Mouse (Mus musculus) left cerebral cortex, postnatal 14 days (tissue): ENCODE results near the gene Plac8. TPM values are rescaled to one million over a fixed set of nuclear protein-coding genes. Genes with fewer than 3 reads are reported as not detected.

Source experiments
- DNase-seq, 2 experiments: peaks; one replicate each; pipeline ENCODE4 v3.0.0; 2021 to 2022; ENCODE audit warnings: low spot score in 2 of 2, mixed read lengths in 1 of 2
- intact Hi-C: fragments of 180-260 bp; cut with DNase I; formaldehyde crosslinking; loops from one replicate; pipeline ENCODE4 v1.15.1; 2025
- long read RNA-seq, 2 experiments: library from polyadenylated mRNA; stranded (forward); transcript quantifications; one replicate each; pipeline ENCODE4 v2.0.0; 2021
- total RNA-seq, 2 experiments: library from RNA; stranded (reverse); gene quantifications; 2 replicates each; pipeline ENCODE4 v1.2.3; 2021

Gene Plac8
- not detected for total RNA-seq
- long read RNA-seq, experiment 1 = 0 reads
- long read RNA-seq, experiment 2 = 0 reads

DNA sequence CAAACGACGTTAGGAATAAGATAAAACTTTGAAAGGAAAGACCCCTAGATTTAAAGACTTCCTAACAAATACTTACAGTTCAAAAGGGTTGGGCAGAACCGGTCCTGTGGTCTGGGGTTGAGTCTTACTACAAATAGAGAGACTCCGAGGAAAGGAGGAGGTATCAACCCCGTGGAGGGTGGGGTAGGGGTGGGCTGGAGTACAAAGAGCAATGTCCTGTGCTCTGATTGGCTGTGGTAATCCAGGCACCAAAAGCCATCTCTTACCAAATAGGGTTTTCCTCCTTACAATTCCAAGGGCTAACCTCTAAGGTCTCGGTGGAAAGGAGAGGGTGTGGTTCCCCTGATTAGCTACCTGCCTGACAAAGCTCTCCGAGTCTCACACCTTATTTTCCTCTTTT lies at the start of gene Plac8:
Gene Plac8 (minus strand): TSS at position 177 of the 400 bp plus-strand sequence.
- DNase-seq = no peak
- intact Hi-C loops = no loop called here

DNA sequence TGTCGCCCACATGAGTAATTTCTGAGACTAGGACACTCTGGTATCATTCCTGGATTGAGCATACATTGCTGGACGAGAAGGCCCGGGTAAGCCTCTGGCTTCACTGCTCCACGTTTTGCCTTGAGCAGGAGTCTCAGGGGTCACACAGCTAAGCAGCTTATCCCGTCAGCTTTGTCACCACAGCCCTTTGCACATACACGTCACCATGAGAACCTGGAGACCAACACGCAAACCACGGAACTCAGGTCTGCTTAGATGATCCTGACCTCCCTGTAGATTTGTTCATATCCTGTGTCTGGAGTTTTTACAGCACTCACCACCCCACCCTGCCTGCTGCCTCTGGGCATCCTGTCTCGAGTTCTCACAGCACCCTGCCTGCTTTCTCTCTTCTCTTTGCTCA lies 48.9 kb upstream of the Plac8 start:
- DNase-seq = no peak
- intact Hi-C loops = no loop called here

DNA sequence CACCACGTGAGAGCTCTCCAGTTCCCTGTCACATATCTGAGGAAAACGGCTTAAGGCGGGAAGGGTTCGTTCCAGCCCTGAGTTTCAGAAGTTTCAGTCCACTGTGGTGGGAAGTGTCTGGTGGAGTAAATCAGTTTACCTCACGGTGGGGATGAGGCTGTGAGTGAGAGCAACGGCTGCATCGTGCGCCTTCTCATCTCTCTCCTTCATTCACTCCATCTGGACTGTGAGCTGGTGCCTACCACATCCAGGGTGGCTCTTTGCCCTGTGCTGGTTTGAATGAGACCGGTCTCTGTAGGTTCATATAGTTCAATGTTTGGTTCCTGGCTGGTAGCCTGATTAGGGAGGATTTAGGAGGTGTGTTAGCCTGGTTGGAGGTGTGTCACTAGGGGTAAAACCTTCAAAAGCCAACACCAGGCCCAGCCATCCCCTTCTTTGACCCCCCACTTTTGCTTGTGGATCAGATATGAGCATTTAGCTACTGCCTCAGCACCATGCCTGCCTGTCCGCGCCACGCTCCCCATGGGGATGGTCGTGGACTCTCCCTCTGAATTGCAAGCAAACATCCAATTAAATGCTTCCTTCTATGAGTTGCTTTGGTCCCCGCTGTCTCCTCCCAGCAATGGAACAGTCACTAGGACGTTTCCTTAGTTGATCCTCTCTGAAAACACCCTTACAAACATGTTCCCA lies 47.7 kb upstream of the Plac8 start:
- DNase-seq = no peak
- intact Hi-C loops = no loop called here

DNA sequence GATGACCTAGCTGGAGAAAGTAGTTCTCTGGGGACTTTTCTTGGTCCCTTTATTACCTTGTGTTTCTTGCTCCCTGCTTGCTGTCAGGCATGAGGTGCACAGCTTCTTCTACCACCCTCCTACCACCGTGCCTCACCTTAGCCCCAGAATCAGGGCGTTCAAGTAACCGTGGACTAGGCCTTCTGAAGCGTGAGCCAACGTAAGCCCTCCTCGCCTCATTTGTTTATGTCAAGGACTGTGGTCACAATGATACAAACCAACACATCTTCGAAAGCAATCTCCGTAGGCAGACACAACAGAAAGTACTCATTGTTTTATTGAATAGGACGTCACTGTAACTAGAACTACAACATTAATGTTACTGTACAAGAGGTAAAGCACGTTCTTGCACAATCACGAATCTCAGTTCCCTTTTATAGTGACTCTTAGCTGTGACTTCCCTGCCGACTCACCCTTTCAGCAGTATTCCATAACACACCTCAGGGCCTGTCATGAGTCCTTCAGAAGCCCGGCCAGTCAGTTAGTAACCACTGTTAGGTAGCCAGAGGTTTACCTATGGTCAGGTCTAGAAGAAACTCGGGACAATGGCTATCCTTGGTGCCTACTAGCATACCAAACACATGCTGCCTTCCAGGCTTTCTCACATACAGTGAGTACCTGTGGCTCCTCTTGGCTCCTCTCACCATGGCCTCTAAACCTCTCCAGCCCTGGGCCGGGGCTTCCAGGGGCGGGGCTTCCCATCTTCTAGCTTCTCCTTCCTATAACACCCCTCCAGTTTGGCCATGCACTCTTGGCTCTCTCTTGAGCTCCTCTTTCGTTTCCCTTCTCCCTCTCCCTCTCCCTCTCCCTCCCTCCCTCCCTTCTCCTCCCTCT lies 42.1 kb upstream of the Plac8 start:
- no peak for DNase-seq
- intact Hi-C loops = no loop called here

DNA sequence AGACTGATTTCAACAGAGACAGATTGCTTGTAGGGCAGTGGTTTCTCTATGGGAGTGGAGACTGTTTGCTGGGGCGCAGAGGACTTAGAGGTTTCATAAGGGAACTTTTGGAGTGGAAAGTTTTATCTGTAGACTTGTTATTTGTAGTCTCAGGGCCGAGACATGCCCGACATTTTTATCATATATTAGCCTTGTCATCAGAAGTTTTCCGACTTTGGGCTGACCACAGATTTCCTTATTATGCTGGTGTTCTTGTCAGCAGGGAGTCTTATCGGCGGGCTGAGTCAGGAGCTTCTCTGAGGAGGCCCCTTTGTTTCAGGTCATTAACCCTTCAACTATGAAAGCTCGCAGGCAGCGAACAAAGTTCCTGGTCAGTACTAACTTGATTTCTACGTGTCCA lies 35.8 kb upstream of the Plac8 start:
- intact Hi-C loops = no loop called here
- DNase-seq = no peak

DNA sequence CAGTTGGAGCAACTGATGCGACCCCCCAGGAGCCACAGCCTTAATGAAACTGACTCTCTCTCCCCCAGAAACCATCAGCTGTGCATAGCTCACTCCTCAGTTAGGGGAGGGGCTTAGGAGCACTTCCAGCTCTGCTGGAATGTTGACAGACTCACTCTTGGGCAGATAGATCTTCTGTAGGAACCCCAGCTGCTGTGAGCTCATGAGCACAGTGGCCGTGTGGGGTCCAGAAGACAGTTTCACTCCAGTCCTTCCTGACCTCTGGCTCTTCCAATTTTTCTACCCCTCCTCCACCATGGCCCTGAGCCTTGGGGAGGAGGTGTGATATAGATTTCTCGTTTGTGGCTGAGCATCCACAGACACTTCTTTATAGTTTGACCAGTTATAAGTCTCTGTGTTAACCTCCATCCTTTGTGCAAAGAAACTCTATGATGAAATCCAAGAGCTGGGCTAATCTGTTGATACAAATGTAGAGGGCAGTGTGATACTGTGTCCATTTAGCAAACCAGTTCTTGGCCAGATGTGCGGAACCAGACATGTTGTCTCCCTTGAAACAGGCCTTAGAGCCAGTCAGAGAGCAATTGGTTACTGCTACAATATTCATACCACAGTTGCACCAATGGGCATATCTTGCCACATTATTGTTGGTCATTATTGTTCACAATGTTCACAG lies 35.2 kb upstream of the Plac8 start:
- intact Hi-C loops = no loop called here
- no peak for DNase-seq

DNA sequence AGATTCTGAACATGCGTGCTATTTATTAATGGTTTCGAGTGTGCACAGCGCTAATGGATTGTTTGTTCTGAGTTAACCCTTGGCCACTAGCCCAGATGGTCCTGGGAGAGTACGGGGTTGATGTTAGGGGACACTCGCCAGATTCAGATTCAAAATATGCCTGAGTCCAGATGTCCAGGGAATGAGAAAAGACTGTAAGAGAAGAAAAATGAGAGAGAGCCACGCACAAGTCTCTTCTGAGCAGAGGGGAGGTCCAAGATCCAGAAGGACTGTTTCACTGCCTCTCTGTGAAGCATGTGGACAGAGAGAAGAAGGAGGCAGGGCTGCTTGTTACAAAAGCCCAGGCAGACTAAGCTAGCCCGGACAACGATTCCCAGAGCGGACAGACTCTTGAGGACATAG lies 33.8 kb upstream of the Plac8 start:
- intact Hi-C loops = no loop called here
- peak in 1 of 2 experiments; percentile 4 for DNase-seq

DNA sequence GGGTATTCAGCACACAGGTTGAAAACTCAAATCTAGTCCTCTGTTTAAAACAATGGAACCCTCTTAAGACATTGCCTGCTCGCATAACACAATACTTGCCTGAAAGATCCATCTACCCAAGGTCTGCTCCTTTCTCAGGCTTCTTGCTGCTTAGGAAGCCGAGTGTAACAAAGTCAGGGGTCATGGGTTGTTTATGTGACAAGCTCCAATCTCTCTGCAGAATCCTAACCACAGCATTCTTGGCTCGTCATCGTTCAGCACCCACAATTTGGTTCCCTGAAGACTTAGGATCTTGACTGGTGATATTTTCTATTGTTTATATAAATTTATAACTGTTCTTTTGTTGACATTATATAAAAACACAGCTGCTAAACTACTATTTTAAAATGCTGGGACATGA lies 32.0 kb upstream of the Plac8 start:
- intact Hi-C loops = no loop called here
- DNase-seq = no peak

DNA sequence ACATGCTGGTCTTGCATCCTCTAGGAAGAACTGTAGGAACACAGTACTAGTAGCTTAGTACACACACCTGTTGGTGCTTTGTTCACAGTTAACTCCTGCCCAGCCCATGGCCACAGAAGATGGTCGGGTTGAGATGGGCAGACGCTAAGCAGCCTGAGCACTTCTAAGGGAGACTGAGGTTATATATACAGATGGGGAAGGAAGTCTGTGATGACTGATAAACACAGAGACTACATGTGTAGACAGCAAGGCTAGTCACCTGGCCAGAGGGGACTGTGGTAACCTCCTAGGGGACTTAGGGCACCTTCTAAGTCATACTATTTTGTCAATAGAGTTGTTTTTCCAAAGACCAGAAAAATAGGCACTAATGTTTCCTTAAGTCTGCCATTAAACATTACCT lies 29.8 kb upstream of the Plac8 start:
- intact Hi-C loops = no loop called here
- DNase-seq = no peak

DNA sequence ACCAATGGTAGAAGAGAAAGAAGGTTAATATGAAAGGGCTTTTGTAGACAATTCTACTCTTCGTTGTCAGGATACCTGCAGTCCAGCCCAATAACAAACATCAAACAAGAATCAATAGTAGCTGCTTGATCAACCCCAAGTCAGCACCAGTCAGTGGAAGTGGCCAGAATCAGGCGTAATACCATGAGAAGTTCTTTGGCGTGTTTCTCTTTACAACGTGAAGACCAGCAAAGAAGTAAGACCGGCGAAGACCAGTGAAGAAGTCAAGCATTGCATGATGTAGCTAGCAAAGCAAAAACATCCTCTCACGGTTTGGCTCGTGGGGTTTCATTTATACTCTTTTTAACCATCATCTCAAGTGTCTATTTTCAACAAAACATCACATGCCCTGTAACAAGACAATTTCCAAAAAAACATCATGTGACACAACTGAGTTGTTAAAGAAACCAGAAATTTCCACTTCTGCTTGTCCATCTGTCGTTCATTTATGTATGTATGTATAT lies 27.0 kb upstream of the Plac8 start:
- intact Hi-C loops = no loop called here
- DNase-seq = no peak

DNA sequence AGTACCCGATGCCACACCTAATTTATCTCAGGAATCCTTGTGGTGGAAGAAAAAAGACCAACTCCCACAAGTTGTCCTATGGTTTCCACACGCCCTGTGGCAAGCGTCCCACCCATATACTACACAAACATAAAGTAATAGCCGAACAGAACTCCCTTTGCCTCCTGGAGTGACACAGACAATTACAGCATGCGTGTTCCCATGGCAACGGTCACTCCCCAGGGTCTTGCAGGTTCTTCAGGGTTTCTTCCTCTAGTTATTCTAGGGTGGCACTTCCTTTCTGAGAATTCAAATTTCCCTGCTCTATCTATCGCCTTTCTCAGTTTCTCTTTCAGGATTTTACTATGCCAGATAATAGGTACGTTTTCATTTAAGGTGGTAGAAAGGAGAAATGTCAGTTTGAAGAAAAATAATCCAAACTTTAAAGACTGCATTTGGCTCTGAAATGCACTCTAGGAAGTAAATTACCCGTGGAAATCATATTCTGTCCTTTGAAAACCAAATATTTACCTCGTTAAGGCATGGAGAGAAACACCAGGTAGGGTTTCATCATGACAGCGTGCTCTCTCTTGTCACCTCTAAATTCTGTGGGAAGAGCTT lies 25.9 kb upstream of the Plac8 start:
- DNase-seq = no peak
- intact Hi-C loops = no loop called here

DNA sequence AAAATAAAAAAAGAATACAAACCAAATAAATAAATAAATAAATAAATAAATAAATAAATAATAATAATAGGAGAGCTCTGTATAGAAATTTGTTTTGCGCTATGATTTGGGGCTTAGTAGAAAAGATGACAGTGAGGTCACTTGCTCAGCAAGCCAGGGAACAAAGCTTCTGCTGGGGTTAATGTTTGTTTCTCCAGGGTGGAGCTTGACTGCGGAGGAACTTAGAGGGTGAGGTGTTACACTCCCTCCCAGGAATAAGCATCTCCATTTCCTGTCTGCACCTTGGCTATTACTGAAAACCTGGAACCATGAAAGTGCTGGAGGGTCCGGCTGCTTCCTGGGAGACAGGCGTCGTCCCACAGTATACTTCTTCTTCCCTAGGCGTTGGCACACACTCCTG lies 24.0 kb upstream of the Plac8 start:
- intact Hi-C loops = no loop called here
- no peak for DNase-seq

DNA sequence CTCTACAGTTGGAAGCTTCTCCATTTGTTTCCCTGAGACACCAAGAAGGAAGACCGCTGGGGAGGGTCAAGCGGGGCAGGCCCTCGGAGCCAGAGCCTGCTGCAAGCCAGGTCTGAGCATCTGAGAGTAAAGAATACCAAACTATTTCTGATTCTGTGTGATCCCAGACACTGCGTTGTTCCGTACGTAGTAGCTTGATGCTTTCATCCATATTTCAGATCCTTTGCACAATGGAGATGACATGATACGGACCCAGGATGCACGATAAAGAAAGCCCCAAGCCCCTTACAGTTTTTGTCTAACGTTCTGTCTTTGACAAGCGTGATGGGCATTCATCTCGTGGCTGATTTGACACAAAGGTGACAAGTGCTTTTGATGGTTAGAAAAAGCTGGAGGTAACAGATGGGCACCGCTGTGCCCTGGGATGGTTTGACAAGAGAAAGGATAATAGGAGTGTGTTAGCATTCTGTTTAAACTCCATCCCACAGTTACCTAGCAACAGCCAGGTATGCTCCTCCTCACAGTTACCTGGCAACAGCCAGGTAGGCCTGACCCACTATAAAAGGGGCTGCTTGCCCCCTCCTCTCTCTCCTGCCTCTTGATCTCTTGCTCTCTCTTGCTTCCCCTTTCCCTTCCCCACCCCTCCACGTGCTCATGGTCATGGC lies 22.9 kb upstream of the Plac8 start:
- DNase-seq = no peak
- intact Hi-C loops = no loop called here

DNA sequence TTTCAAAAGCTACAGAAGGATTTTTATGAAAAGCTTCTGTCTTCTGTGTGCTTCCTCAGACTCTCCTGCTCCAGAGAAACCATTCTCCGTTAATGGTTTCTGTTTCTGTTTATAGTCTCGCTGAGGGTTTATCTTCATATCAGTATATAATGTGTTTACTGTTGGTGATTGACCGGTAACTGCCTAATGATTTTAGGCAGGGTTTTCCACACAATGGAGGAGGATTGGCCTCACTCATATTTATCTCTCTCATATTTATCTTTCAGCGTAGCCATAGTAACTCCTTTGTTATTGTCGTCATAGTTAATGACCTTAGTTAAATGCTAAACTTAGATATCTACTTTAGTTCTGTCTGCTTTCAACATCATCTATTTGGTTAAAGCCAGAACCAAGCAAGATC lies 18.5 kb upstream of the Plac8 start:
- no peak for DNase-seq
- intact Hi-C loops = no loop called here

DNA sequence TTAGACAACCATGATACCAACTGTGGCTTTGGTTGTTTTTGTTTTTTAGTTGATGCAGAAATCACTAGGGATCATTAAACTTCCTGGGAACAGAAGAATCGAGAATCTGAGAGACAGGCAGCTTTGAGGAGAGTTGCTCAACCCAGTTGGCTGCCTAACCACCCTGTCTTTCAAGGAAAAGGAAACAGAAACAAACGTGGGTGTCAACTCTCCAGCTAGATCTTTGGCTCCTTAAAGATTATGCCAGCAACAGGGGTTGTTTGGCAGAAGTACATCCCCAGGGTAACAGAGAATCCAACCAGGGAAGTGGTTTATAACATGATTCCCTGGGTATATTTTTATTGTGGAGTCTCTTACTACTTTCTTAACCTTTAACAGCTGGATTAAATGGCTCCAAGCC lies 15.6 kb upstream of the Plac8 start:
- intact Hi-C loops = no loop called here
- no peak for DNase-seq

DNA sequence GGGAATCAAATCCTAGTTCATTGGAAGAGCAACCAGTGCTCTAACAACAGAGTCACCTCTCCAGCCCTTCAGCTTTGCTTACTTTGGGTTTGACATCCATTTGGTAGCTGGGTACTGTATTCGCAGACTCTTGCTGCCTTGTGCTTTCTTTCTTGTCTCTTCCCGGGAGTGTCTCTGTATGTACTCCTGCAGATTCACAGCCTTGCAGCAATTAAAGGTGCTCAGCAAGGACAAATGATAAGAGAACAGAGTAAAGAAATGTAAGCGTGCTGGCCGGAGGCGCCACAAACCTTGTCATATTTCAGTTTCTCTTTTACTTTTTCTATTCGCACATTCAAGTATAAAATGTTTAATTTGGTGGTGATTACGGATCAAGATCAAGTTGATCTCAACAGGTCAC lies 15.1 kb upstream of the Plac8 start:
- DNase-seq = no peak
- intact Hi-C loops = no loop called here

DNA sequence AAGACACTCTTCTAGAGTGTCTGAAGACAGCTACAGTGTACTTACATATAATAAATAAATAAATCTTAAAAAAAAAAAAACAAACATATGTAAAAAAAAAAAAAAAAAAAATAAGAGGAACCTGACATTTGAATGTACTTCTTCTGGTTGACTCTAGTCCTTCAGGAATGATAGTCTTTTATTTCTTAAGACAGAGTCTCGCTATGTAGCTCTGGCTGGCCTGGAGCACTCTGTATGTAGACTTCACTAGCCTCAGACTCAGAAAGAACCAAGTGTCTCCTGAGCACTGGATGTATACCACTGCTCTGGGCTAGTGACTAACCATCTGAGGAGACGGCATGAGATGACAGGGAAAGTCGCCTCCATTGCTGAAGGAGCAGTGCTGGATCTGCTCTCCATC lies 13.6 kb upstream of the Plac8 start:
- DNase-seq = no peak
- intact Hi-C loops = no loop called here

DNA sequence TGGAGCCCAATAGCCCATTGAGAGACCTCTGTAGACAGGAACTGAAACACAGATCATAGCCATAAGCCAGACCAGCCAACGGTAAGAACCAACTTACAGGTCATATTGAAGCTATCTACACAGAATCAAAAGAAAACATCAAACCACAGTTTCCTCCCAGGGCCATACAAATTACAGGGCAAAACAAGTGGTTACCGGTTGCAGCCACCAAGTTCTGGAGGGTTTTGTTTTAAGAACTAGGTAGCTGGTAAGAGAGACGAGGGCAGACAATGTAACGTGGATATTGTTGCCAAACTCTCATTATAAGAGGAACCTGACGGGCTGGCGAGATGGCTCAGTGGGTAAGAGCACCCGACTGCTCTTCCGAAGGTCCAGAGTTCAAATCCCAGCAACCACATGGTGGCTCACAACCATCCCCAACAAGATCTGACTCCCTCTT lies 13.2 kb upstream of the Plac8 start:
- DNase-seq = no peak
- intact Hi-C loops = no loop called here

DNA sequence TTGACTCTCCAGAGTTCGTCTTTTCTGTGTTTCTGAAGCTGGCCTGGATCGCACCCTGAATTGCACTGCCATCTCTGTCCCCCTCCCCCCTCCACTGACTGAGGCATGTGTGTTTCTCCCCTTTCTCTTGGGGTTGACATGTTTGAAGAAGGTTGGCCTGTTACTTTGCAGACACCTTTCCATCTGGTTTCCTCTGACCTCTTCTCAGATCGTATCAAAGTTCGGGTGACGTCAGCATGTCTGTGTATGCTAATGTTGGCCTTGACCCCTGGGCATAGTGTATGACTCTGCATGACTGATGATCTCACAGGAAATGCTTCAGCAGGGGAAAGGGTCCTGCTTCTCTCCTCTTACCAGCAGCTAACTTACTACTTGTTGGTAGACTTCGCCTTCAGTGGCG lies 11.0 kb upstream of the Plac8 start:
- DNase-seq = no peak
- intact Hi-C loops = no loop called here
